Mouse (Mus musculus) E14TG2a.4 (cell line): ENCODE measurements around the gene Cracr2a.

Source experiments
- CTCF ChIP-seq: conservative IDR thresholded peaks from 2 replicates; pipeline ENCODE4 v1.5.1; 2014; ENCODE audit warnings: low read length
- NANOG ChIP-seq: IDR thresholded peaks from 2 replicates; pipeline ENCODE4 v1.6.1; 2014; ENCODE audit warnings: borderline replicate concordance, low read length, mixed read lengths
- POU5F1 ChIP-seq: IDR thresholded peaks from 2 replicates; pipeline ENCODE4 v1.6.1; 2014; ENCODE audit warnings: low read length, borderline replicate concordance

GRCm38 (mm10) chr6:127723126-127723525 is 162.0 kb downstream of the Cracr2a start:
- TF ChIP-seq CTCF = no peak
- TF ChIP-seq POU5F1 = no peak
- no peak for TF ChIP-seq NANOG
